Mouse (Mus musculus) kidney, postnatal 0 days (tissue): Measurements from ENCODE around the gene Cacna1g. TPM values are rescaled to one million over a fixed set of nuclear protein-coding genes. Genes with fewer than 3 reads are reported as not detected.
A peak's percentile ranks its signal among the peaks of the same experiment; 100 is the strongest.

Experiments
- ATAC-seq: fragments of 200-750 bp; cut with Nextera tagmentation; replicated peaks from 2 replicates; pipeline ENCODE4 v1.8.0; 2017; ENCODE audit warnings: low read depth, moderate number of reproducible peaks, moderate TSS enrichment, moderate library complexity; ENCODE audit not compliant: low FRiP score
- DNase-seq: peaks from one replicate; pipeline ENCODE4 v3.0.0-alpha.2; 2016; ENCODE audit warnings: low spot score
- H3K27ac ChIP-seq: fragments of 300-500 bp; sonication (generic); 2 replicates; pipeline ENCODE4 v1.5.1; 2014; ENCODE audit warnings: mild to moderate bottlenecking
- H3K27me3 ChIP-seq: fragments of 300-500 bp; sonication (generic); 2 replicates; pipeline ENCODE4 v1.6.1; 2014; ENCODE audit warnings: low read length, mixed read lengths; ENCODE audit not compliant: insufficient read depth
- H3K36me3 ChIP-seq: fragments of 300-500 bp; sonication (generic); 2 replicates; pipeline ENCODE4 v1.6.1; 2014; ENCODE audit warnings: low read length, mixed read lengths; ENCODE audit not compliant: insufficient read depth
- H3K4me1 ChIP-seq: fragments of 300-500 bp; sonication (generic); replicated peaks from 2 replicates; pipeline ENCODE4 v1.6.1; 2014; ENCODE audit warnings: antibody characterized with exemption, low read length, mixed read lengths; ENCODE audit not compliant: insufficient read depth
- H3K4me2 ChIP-seq: fragments of 300-500 bp; sonication (generic); 2 replicates; pipeline ENCODE4 v1.6.1; 2014; ENCODE audit warnings: mild to moderate bottlenecking, low read length, moderate library complexity, mixed read lengths
- H3K4me3 ChIP-seq: fragments of 300-500 bp; sonication (generic); replicated peaks from 2 replicates; pipeline ENCODE4 v1.5.1; 2014; ENCODE audit warnings: low read depth, low read length
- H3K9ac ChIP-seq: fragments of 300-500 bp; sonication (generic); 2 replicates; pipeline ENCODE4 v1.6.1; 2014; ENCODE audit warnings: low read depth, low read length
- H3K9me3 ChIP-seq: fragments of 300-500 bp; sonication (generic); replicated peaks from 2 replicates; pipeline ENCODE4 v1.6.1; 2016; ENCODE audit warnings: low read length, inconsistent platforms, mixed read lengths
- CTCF ChIP-seq: IDR thresholded peaks from 2 replicates; pipeline ENCODE4 v1.5.1; 2016; ENCODE audit warnings: antibody characterized with exemption, low read depth, mild to moderate bottlenecking, moderate library complexity
- WGBS: fragments of 180-500 bp; shearing (Covaris S2); extraction: QIAGEN DNeasy Blood & Tissue Kit; methylation state at CpG from one replicate; pipeline ENCODE4 v1.1.7; 2014; 5-methylcytosine and 5-hydroxymethylcytosine counted together
- polyA plus RNA-seq: library from polyadenylated mRNA; unstranded; fragments of >200 nt; fragmentation: Nextera tagmentation; extraction: Ambion mirVana; gene quantifications from 2 replicates; pipeline ENCODE4 v1.2.1, GENCODE M21; 2015

Cacna1g gene
- polyA plus RNA-seq, 1 experiment from 2014 or later: 5.2 TPM

GRCm38 (mm10) chr11:94389724-94390396 is 84.1 kb downstream of the Cacna1g start:
- H3K27me3 ChIP-seq: no peaks in the 10 kb centered on the region
- no peaks in the 10 kb centered on the region for H3K9me3 ChIP-seq
- DNase-seq (no peak), ATAC-seq (no peak)
- no peak for TF ChIP-seq CTCF
- WGBS: 52% methylated on average over 6 of the region's 6 CpGs
- no peak overlapping the region for H3K27ac ChIP-seq
- no peak overlapping the region for H3K9ac ChIP-seq
- no peak overlapping the region for H3K4me2 ChIP-seq
- H3K36me3 ChIP-seq: no peaks in the 10 kb centered on the region
- no peak overlapping the region for H3K4me3 ChIP-seq
- H3K4me1 ChIP-seq: peaks cover 28% of the 10 kb centered on the region; the same call in 1 of the 2 replicates

- ATAC-seq (no peak), DNase-seq (no peak)
- TF ChIP-seq CTCF: no peak
- no peaks in the 10 kb centered on the region for H3K9me3 ChIP-seq
- H3K9ac ChIP-seq: no peak overlapping the region
- no peaks in the 10 kb centered on the region for H3K36me3 ChIP-seq
- H3K27me3 ChIP-seq: no peaks in the 10 kb centered on the region
- WGBS: 74% methylated on average over 4 of the region's 4 CpGs
- no peak overlapping the region for H3K4me3 ChIP-seq
- H3K4me2 ChIP-seq: no peak overlapping the region
- H3K4me1 ChIP-seq: peaks cover 29% of the 10 kb centered on the region; the same call in 1 of the 2 replicates
- H3K27ac ChIP-seq: no peak overlapping the region
Observed at GRCm38 (mm10) chr11:94389021-94389420, 85.0 kb downstream of the Cacna1g start.

DNA sequence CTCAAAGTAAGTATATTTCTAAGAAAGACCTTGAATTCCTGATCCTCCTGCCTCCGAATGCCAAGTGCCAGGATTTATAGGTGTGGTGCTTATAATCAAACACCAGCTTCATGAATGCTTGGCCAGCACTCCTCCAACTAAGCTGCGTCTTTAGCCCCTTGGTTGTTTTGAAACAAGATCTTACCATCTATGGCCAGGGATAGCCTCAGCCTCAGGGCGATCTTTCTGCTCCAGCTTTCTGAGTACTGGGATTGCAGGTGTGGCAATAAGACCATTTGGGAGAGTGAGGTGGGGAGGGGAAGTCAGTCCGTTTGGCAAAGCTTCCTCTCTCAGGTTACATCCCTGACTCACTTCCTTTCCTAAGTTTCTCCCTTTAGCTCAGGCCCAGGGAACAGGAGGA is 86.2 kb downstream of the Cacna1g start:
- 48% methylated on average over 4 of the region's 4 CpGs for WGBS
- ATAC-seq (no peak), DNase-seq (no peak)
- Histone ChIP-seq H3K27me3 (no peaks in the 10 kb centered on the region), H3K4me3 (no peak overlapping the region), H3K36me3 (no peaks in the 10 kb centered on the region), H3K4me1 (peaks cover 28% of the 10 kb centered on the region; the same call in 1 of the 2 replicates), H3K9ac (no peak overlapping the region), H3K4me2 (no peak overlapping the region), H3K9me3 (no peaks in the 10 kb centered on the region), H3K27ac (no peak overlapping the region)
- TF ChIP-seq CTCF: no peak

- WGBS: 3% methylated on average over 12 of the region's 12 CpGs
- Histone ChIP-seq H3K9ac (no peak overlapping the region), H3K9me3 (no peaks in the 10 kb centered on the region), H3K4me2 (peak overlapping the region; percentile 41), H3K27me3 (no peaks in the 10 kb centered on the region), H3K27ac (peak overlapping the region; percentile 60; the same call in 1 of the 2 replicates), H3K36me3 (no peaks in the 10 kb centered on the region), H3K4me3 (no peak overlapping the region), H3K4me1 (peaks cover 22% of the 10 kb centered on the region; the same call in 1 of the 2 replicates)
- TF ChIP-seq CTCF: peak; percentile 30; the same call in 1 of the 2 replicates
- ATAC-seq: peak; percentile 71
- DNase-seq: peak; percentile 89
Observed at GRCm38 (mm10) chr11:94385977-94386771, 87.8 kb downstream of the Cacna1g start.

GRCm38 (mm10) chr11:94379736-94380135 is 94.3 kb downstream of the Cacna1g start:
- ATAC-seq (no peak), DNase-seq (no peak)
- no peak overlapping the region for H3K4me2 ChIP-seq
- no peaks in the 10 kb centered on the region for H3K9me3 ChIP-seq
- WGBS: 65% methylated on average over 8 of the region's 8 CpGs
- H3K9ac ChIP-seq: no peak overlapping the region
- no peak overlapping the region for H3K27ac ChIP-seq
- H3K27me3 ChIP-seq: no peaks in the 10 kb centered on the region
- no peak overlapping the region for H3K4me3 ChIP-seq
- H3K36me3 ChIP-seq: no peaks in the 10 kb centered on the region
- no peak for TF ChIP-seq CTCF
- 0 out of 2 replicates have a peak, but pooled peaks cover 6% of the 10 kb centered on the region for H3K4me1 ChIP-seq

- 15% methylated on average over 2 of the region's 2 CpGs for WGBS
Observed at GRCm38 (mm10) chr11:94379061-94379460, 94.9 kb downstream of the Cacna1g start.

More at GRCm38 (mm10) chr11:94379061-94379460, 94.9 kb downstream of the Cacna1g start:
- Histone ChIP-seq H3K36me3 (no peaks in the 10 kb centered on the region), H3K27ac (no peak overlapping the region), H3K9me3 (no peaks in the 10 kb centered on the region), H3K4me2 (no peak overlapping the region), H3K4me3 (no peak overlapping the region), H3K27me3 (no peaks in the 10 kb centered on the region), H3K4me1 (0 out of 2 replicates have a peak, but pooled peaks cover 6% of the 10 kb centered on the region), H3K9ac (no peak overlapping the region)
- TF ChIP-seq CTCF: no peak
- peak; percentile 76 for ATAC-seq
- peak; percentile 71 for DNase-seq
